Mouse (Mus musculus): Measurements from ENCODE around the gene Fut8.

DNA sequence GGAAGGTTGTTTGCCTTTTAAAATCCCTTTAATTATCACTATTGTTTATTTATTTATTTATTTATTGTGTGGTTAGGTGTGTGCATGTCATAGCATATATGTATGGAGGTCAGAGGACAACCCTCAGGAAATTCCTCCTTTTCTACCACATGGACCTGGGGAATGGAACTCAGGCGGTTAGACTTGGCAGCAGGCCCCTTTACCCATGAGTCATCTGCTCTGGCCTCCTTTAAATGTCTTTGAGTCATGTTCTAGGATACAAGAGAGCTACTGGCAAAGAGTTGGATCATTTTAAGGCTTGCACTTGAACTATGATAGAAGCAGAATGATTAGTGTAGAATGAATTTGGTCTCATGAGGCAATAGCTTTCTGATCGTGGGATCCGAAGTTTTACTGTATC, 14.3 kb upstream of the Fut8 start:
- TF ChIP-seq CTCF (conservative IDR thresholded peaks at IDR 0.05; ENCODE audit: low read length) (no peak), NANOG (IDR thresholded peaks at IDR 0.05; ENCODE audit: borderline replicate concordance, low read length) (no peak)
